Mouse (Mus musculus) cerebellum, adult 2 months (tissue): ENCODE measurements around the gene Grik1.

Source experiments
- CTCF ChIP-seq: fragments of 200-500 bp; IDR thresholded peaks from 2 replicates; pipeline ENCODE4 v1.5.1; 2011; ENCODE audit warnings: low read depth, mild to moderate bottlenecking, control low read depth, low read length, moderate library complexity, borderline replicate concordance; ENCODE audit not compliant: insufficient read depth
- POLR2A ChIP-seq: fragments of 200-500 bp; IDR thresholded peaks from 2 replicates; pipeline ENCODE4 v1.6.1; 2011; ENCODE audit warnings: low read length, control low read depth, borderline replicate concordance; ENCODE audit not compliant: insufficient read depth

GRCm38 (mm10) chr16:87956178-87956577 lies 333.9 kb downstream of the Grik1 start:
- TF ChIP-seq CTCF = no peak
- TF ChIP-seq POLR2A = no peak
